Comparison of ENCODE assay signal across 8 mouse cellular contexts in genomic region chr16:29945376-29945890, GRCm38 (mm10).
A peak's percentile ranks its signal among the peaks of the same experiment; 100 is the strongest.
DNase-seq lines count a peak whose midpoint lies in the region; ATAC-seq and TF ChIP-seq lines count a peak whose summit lies in the region.

No protein-coding gene starts in this region.

- H3K9me3 ChIP-seq in heart, embryonic 15.5 days (replicated peaks): no peaks in the 10 kb centered on the region
- H3K9me3 ChIP-seq in megakaryocyte, embryonic 14.5 days: no peaks in the 10 kb centered on the region

- no peaks in the 10 kb centered on the region for H3K36me3 ChIP-seq in heart, embryonic 15.5 days
- H3K36me3 ChIP-seq in megakaryocyte, embryonic 14.5 days (replicated peaks; ENCODE audit: low read length): peaks cover 74% of the 10 kb centered on the region

- DNase-seq in gastrocnemius, adult 2 months: peak; percentile 61
- no peak for DNase-seq in gastrocnemius, adult 8-10 months (ENCODE audit: low spot score in 2 of 2)
- DNase-seq in embryo, embryonic 10.5 days (ENCODE audit: low spot score): peak; percentile 48
- peak; percentile 46 for DNase-seq in kidney, postnatal 10 days
- no peak for DNase-seq in right cerebral cortex, postnatal 10 days (ENCODE audit: low spot score in 2 of 2)

- ATAC-seq in heart, embryonic 15.5 days (replicated peaks; ENCODE audit: insufficient number of reproducible peaks, insufficient read depth, low FRiP score, low read depth): no peak
- ATAC-seq in activated CD4-positive, CD25-positive, alpha-beta regulatory T cell, adult 4 months: no peak

- TF ChIP-seq CTCF in gastrocnemius, adult 2 months (IDR thresholded peaks at IDR 0.05): no peak

- peak overlapping the region; percentile 96 for H3K27ac ChIP-seq in gastrocnemius, adult 2 months
- H3K27ac ChIP-seq in heart, embryonic 15.5 days: peak overlapping the region; percentile 97

- 5% methylated on average over 9 of the region's 9 CpGs for WGBS in heart, embryonic 15.5 days

- H3K9ac ChIP-seq in heart, embryonic 15.5 days: peak overlapping the region; percentile 48

- H3K4me3 ChIP-seq in gastrocnemius, adult 2 months: peak overlapping the region; percentile 71
- H3K4me3 ChIP-seq in heart, embryonic 15.5 days: peak overlapping the region; percentile 48
- H3K4me3 ChIP-seq in megakaryocyte, embryonic 14.5 days (replicated peaks): peak overlapping the region; percentile 91

- H3K27me3 ChIP-seq in heart, embryonic 15.5 days: no peaks in the 10 kb centered on the region
- no peaks in the 10 kb centered on the region for H3K27me3 ChIP-seq in megakaryocyte, embryonic 14.5 days (replicated peaks)

- H3K4me1 ChIP-seq in heart, embryonic 15.5 days (replicated peaks): peaks cover 45% of the 10 kb centered on the region
- H3K4me1 ChIP-seq in megakaryocyte, embryonic 14.5 days: peaks cover 64% of the 10 kb centered on the region

- H3K4me2 ChIP-seq in heart, embryonic 15.5 days: peak overlapping the region; percentile 73

- intact Hi-C loops in gastrocnemius, adult 2 months (cut with DNase I): loop anchor here (5.0 kb wide), 1 partner anchor 213 kb away; no protein-coding TSS in a partner anchor

Comparison
In these comparisons a context has a peak if more than half of its experiments do, and no peak if none do; other contexts are left out.
1. DNase-seq: peak in gastrocnemius, adult 2 months (single experiment), embryo, embryonic 10.5 days (single experiment) and kidney, postnatal 10 days (single experiment); none in gastrocnemius, adult 8-10 months (0 of 2) and right cerebral cortex, postnatal 10 days (0 of 2).
2. Peak in every context shown above with its lines, with median percentiles within 50 percentile points of each other: H3K4me3 ChIP-seq.